Mouse (Mus musculus) heart, adult 18-20 months (tissue): ENCODE measurements at regions not wholly inside any gene's neighbourhood (a gene's known extent, or its start where the extent isn't known, plus 50 kb on each side); places are given as distances from the start of the nearest gene placed in this dataset.
A peak's percentile ranks its signal among the peaks of the same experiment; 100 is the strongest.

ENCODE experiments used
- DNase-seq, 2 experiments: peaks; one replicate each; pipeline ENCODE4 v3.0.0; 2021 to 2022; ENCODE audit warnings: mixed read lengths in 1 of 2

DNA sequence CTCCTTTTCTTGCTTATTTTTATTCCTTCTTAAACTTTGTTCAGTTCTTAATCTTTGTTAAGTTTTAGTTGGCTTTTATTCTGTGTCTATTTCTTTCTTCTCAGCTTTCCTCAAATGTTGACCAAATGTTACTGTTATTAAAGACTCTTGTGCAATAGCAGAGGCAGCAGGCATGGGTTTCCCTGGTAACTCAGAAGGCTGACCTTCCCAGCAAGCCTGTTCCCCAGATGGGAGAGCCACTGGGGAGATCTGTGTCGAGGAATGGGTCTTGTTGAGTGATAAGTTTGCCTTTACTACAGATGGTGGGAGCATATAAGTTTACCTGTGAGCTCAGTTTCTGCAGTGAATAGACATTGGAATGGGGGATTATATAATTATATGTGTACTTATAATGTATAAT is 237.2 kb downstream of the Plpp3 start:
- peak; percentile 27 to 61 for DNase-seq

DNA sequence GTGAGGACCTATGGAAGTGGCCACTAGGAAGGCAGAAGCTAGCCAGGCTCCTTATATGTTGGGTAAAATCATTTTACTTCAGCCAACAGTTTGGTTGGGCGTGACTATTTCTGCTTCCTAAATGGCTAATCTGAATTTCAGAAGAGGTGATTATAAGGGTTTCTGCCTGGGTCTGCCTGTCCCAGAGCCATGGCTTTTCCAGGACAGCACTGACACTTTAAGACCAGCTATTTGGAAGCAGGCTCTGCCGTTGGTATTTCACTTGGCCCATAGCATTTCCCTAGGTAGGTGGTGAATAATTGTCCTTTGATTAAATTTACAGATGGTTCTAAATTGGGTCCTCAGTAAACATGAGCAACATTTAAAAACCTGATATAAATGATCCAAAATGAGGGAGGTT is 240.3 kb downstream of the Plpp3 start:
- peak in 1 of 2 experiments; percentile 30 for DNase-seq

DNA sequence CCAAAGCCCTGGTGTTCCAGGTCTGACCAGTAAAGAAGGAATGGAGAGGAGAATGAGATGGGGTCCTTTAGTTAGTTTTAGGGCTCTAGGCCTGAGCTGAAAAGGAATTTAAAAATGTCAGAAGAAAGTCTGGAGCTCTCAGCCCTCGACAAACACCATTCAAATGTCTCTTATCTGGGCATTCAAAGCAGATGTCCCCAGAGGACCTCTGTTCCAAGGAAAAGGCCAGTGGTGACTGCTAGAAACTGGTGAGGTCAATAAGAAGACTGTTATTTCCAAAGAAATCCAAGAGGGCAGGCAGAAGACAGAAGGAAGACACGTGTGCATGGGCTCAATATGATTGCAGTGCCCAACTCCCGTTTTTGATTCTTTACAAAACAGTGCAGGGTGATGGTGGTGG is 244.9 kb downstream of the Plpp3 start:
- DNase-seq: peak in 1 of 2 experiments; percentile 18

DNA sequence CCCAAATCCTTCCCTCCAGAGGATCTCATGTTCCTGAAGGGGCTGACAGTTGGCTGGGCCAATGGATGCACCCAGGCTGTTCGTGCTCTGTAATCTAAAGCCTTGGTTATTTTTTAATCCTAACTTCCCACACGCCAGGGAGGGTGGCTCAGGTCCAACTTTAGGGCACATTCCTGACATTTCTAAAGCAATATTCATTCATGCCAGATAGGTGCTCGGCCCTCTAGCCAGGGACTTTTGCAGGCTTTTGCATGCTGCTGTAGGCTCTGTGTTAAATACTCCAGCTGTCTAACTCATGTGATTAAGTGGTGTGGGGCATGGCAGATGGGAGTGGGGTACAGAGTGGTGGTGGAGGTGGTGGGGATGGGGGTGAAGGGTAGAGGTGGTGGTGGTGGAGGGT is 246.0 kb downstream of the Plpp3 start:
- peak; percentile 41 to 50 for DNase-seq

DNA sequence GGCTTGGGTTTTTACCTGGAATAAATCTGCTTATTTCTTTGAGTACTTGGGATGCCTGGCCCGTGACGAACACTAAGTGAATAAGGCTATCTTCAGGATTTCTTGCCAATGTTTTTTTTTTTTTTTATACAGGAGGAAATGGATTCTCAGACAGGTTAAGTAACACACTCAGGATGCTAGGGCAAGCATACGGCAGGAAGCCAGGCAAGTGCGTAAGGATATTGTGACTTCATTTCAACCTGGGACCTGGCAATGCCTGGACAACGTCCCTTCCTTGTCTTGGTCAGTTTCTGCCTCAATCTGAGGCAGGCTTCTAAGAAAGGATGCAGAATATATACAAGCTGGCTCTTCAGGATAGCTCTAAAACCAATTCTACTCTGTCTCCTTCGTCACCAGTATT is 246.5 kb downstream of the Plpp3 start:
- no peak for DNase-seq

DNA sequence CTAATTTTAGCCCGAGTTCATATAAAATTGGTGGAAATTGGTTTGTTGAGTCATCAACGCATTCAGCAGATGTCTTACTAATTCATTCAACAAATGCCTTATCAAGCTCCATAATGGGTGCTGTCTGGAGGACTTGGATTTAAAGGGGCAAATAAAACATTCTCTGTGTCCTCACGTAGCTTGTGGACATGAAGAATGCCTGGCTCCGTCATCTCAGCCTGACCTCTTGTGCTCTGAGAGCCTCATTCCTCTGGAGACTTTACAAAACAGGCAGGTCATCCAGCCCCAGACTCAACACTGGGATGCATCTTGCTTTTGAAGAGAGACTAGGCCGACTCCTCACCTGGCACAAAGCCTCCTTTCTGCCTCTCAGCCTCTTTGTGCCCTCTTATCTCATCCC is 248.6 kb downstream of the Plpp3 start:
- DNase-seq: peak in 1 of 2 experiments; percentile 28

DNA sequence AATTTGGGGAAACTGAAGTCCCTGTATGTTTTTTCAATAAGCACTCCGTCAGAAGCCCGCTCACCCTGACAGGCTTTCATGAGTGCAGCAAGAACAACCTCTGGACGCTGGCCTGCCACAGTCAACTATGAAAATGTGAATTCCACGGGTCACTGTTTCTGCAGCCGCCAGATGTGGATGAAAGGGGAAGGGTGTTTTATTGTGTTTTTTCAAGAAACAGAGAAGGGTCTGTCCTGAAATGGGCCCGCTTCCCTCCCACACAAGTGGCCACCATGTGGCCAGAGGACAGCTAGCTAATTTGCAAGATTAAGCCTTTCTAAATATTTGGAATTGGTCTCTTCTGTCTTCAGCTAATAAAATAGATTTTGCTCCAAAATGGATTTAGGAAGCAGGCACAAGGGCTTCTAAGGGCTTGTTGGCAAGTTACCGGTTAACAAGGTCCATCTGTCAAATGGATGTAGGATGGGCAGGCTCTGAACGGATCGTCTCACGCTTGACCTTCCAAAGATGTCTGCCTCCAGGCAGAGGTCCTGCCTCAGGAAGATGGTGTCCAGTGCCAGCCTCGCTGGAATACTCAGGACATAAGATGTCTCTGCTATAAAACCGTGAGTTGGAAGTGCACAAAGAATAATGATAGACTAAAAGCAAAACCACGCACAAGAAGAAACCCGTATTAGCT is 249.8 kb downstream of the Plpp3 start:
- no peak for DNase-seq

DNA sequence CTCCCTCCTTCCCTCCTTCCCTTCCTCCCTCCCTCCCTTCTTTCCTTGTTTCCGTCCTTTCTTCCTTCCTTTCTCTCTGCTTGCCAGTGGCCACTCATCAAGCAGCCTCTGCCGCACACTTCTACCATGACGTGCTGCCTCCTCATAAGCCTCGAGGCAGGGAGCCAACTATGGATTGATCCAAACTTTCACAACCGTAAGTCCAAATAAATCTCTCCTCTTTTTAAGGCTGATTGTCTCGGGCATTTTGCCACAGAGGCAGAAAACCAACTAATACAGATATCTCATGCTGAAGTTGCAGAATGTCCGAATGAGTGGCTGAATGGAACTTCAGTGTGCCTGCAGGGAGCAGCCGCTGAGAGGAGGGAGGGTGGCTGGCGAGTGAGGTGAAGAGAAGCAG is 251.7 kb downstream of the Plpp3 start:
- no peak for DNase-seq

DNA sequence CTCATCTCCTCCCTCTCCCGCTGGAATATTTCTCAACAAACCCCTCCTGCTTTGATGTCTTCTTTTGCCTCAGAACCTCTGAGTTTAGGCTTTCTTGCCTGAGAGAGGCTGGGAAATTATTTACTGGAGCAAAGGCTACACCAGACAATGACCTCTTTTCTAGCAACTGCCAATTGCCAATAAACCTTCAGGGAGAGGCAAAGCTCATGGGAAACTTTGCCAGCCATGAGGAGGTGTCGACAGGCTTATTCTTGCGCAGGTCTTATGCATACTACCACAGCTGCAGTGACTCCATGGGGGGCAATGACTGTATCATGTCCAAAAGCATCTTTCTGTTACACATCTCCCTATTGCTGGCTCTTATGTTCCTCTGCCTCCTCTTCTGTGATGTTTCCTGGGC is 260.0 kb downstream of the Plpp3 start:
- DNase-seq: no peak

DNA sequence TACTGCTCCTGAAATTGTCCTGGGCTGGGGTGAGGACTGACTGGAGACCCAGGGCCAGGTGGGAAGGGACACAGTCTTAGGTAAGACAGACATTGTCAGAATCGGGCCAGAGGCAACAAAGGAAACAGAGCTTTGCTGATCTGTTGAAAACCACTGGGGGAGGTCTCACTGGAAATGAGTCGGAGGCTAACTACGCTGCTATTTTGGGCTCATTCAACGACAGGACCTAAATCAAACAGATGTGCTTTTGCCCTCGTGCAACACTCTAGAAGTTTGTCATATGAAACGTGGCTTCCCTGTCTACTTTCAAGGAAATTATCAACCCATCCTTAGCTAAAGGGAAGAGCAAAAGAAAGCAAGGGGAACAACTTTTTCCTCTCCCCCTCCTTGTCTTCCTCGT is 265.3 kb downstream of the Plpp3 start:
- DNase-seq: no peak

DNA sequence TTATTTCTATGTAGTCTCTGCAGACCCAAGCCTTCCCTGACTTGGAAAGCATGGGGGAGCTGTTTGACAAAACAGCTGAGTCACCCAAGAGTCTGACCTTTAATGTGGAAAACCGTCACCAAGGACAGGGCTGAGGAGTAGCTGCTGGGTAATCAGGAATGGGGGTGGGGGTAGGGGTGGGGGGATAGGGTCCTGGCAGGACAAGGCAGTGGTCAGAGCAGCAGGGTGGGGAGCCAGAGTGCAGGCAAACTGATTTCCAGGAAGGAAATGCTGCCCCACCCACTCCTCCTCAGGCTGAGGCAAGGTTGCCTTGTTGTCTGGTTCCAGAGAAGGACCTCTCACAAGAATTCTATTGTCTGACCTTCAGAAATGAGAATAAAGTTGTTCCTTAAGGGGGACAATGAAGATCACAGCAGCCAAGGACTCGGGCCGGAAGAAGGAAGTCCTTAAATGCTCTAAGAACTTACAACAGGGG is 266.6 kb downstream of the Plpp3 start:
- peak; percentile 19 to 77 for DNase-seq

DNA sequence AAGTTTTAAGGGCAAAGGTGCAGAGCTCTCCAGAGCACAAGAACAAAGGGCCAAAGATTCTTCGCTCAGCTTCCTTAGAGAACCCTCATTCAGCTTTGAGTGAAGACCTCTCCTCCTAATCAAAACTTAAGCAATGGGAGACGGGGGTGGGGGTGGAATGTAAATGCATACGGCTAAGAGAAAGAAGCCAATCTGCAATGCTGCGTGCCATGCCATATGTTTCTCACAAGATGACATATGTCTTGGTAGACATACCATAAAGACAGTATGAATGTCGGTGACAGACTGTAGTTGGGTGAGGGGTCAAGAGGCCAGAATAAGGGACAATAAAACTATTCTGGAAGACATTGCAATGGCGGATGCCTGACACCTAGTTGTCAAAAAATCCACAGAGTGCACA is 267.9 kb downstream of the Plpp3 start:
- DNase-seq: no peak

DNA sequence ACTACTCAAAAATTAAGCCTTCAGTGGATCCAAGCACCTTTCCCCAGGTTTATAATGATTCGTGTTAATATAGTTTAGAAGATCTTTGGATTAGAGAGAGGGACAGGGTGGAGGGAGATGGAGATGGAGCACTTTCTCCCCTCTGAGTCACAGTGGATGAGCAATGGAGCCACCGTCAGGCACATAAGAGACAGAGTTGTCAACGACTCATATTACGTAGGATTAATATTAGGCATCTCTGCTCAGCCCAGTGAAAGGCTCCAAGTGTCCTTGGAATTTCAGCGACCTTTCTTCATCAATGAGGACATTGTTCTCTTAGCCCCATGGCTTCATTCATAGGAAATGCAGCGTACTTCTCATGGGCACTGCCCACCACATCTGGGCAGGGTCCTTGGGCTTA is 270.4 kb downstream of the Plpp3 start:
- DNase-seq: no peak

DNA sequence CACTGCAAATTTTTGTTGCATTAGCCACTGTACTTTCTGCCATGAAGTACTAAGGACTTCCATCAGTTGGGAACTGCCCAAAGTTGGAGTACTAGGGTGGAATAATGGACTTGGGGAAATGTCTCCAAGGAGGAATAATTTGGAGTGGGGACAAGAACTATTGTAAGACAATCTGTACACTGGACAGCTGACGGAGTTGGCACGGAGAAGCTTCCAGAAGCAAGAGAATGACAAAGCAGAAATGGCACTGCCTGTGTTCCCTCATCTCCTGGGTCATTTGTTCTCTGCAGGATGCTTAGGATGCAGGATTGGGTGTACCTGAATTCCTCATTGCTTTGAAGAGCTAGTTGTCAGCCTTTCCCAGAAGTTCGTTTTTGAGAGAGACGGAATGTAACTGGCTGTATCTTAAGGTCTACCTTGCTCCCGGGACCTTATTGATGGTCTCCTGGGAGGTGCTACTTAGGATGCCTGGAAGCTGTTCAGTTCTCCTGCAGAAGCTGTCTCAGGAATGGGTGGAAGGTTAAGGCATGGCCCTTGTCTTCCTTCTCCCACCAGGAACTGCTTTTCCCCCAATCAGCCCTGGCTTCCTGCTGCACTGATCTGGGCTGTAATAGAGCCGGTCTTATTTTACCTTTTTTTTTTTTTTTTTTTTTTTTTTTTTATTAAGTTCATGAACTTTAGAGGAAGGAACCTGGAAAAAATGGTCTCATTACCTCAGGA is 272.4 kb downstream of the Plpp3 start:
- peak in 1 of 2 experiments; percentile 24 for DNase-seq

DNA sequence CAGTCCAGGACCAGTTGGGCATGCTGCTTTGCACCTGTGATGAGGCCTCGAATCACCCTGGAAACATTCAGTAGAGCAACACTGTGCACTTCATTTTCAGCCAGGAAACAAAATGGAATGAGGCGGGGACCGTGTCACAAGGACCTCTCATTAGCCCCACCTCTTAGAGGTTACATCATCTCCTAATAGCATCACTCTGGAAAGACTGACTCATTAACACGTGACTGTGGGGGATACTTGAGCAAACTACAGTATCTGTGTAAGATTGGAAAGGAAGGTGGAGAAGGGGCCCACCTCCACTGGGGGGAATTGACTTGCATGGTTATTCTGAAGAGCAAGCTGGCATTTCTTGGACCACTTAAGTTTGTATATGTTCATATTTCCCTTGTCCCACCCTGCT is 275.3 kb downstream of the Plpp3 start:
- DNase-seq: no peak

DNA sequence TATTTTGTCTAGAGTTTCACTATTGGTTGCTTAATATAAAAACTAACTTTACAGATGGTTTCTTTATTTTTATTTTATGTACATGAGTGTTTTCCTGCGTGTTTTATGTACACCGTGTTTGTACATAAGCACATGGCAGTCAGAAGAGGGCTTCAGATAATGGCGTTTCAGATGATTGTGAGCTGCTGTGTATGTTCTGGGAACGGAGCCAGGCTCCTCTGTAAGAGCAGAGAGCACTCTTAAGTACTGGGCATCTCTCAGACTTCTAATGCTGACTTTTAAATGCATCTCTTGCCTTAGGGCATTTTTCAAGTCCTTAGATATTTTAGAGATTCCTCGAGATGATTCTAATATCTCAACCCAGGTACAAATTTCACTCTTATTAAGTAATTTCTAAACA is 280.0 kb downstream of the Plpp3 start:
- peak; percentile 15 to 22 for DNase-seq

DNA sequence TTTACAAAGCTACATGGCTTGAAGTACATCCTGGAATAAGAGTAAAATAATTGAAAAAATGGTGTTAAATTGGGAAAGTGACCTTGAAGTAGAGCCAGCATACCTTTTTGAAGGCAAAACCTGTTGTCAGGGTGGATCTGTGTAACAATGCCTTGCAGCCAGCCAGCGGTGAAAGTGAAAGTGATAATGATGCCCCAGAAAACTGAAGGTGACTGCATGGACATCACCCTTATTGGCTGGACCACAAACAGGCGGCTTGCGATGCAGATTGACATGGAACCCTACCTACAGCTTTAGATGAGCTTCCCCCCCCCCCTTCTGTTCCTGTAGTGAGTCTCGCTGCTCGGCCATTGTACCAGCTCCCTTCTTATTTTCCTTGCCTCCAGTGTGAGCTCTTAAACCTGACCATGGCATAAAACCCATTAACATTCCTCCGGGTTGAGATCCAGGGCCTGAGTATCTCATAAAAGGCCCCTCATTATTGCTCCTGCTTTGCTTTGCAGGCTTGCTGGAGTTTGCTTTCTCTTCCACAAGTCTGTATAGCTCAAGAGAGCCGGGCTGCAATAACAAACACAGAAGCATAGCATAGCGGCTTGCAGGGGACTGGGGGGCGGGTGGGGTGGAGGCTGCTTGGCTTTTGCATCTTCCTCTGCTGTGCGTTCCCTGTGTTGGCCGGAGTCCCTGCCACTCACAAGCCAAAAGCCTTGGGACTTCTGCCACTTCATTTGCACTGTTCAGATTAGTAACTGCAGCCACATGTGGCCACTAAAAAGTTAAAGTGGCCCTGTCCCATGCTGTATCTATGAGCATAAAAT is 292.1 kb downstream of the Plpp3 start:
- peak; percentile 48 to 61 for DNase-seq

DNA sequence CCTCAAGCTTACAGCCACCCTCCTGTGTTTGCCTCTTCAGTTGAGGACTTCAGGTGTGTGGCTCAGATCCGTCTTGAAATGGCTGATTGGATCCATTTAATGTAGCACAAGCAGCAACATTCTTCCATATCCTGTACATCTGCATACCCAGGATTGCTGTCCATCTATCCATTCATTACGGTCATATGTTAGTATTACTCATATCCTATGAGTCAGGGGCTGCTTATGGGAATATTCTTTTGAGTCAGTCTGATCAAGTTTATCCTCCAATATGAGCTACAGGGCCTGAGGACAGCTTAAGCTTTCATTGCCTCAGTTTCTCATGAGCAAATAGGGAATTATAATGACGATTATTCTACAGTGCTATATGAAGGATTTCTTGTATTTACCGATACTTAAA is 293.7 kb downstream of the Plpp3 start:
- no peak for DNase-seq

DNA sequence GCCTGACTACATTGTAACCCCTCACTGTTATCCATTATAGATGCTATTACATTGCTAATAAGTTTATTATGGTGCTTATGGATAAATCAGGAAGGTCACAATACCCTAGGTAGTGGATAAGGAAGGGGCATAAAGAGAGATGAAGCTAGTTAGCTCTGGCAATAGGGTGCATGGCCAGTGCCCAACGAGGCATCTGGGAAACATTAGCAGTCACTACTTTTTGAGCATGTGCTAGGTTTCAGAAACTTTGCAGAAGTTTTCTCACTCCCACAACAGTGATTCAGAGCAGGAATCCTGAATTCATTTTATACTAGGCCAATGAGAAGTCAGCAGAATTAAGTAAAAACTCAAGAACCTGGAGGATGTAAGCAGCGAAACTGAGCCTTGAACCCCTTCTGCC is 294.7 kb downstream of the Plpp3 start:
- DNase-seq: no peak

DNA sequence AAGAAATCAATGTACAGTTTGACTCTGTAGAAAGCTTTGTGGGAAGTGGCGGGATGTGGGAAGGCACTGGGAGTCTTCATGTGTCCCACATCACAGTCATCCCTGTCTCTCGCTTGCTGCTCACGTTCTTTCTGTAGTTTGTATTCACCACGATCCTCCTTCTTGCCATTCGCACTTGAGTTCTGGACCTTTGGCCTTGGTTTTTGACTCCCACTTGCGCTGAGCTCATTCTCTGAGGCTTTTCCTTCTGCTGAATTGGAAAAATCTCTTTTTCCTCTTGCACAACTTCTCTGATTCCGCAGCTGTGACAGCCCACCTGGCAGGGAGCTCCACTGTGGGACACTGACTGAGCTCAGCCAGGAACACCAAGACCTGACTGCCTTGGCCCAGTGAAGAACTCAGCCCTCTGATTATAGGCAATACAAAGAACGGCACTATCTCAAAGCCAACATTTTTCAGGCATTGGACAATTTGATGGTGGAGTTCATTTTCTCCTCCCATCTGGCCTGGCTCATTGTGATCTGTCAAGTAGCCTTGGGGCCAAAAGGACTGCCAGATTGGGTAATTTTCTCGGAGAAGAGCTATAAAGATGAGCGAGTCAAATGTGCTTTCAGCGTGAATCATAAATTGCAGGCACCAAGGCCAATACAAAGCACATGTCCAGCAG is 299.9 kb downstream of the Plpp3 start:
- DNase-seq: peak; percentile 77 to 89

DNA sequence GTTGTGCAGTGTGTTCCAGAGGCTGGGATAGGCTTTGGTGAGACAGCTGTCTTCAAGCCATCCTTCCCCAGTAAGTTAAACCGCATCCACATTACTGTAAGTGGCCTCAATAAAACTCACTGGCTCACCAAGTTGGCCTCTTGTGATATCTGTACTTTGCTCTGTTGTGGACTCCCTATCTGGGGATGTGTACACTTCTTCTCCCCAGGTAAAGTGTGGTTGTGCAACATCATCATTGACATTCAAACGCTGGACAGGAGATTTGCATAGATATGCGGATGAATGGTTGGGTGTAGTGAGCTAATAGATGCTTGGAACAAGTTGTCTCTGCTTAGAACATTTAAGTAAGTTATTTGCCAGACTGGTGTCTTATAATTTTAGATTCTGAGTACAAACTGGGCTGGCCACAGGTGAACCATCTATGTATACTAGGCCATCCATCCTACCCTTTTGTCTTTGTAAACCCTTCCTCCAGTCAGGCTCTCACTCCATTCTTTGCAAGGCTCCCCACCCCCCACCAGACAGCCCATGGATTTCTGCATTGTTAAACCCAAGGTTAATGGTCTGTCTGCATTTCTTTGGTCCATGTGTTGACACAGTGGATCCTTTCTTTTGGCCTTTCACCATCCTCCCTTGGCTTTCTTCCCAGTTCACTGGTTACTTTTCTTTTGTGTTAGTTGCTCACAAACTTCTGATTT is 303.0 kb downstream of the Plpp3 start:
- DNase-seq: no peak

DNA sequence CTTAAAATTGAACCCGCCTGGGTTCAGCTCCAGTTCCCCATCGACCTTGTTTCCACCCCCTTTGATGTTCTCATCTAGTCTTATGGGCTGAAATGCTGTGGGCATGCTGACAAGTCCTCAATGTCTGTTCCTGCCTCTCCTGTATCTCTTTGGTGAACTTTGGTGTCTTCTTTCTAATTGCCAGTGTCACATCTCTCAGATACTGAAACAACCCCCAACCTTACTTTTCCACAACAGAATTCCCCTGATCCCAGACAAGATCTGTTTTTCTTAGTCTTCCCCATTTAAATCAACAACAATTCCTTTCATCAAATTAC is 303.5 kb downstream of the Plpp3 start:
- DNase-seq: no peak
